Mouse (Mus musculus): ENCODE measurements around the gene Tspan11.
A peak's percentile ranks its signal among the peaks of the same experiment; 100 is the strongest.

The Tspan11 gene

DNA sequence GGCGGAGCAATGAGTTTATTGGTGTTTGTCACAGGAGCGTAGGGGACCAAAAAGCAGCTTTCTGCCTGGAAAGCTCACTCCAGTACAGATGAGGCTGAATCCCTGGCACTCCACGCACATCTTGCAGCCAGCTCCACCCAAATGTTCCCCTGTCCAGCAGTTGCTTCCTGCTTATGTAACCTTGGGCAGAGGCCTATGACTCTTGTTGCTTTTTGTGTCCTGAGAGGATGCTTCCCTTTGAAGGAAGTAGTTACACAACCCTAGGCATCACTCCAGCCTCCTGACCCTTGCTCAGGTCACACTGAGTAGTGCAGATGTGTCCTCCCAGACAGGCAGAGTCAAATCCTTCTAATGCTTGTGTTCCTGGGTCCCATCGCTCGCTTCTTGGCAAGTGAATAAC, 46.5 kb downstream of the Tspan11 start:
- peak; percentile 68 for DNase-seq (ENCODE audit: low spot score)

DNA sequence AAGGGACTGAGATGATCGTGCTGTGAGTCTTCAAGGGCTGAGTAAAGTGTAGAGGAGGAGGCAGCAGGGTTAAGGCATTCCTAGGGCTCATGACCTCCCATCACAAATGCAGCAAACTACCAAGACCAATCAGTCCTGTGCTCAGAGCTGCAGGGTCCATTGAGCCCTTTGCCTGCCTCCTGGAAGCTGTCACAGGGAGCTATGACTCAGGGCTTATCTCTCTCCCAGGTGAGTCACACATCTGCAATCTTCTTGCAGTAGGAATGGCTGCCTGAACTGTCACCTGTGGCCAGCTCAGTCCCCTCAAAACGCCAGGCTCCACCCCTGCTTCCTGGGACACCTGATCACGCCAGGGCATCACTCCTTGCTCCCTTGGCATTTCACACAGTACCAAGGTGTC, 47.7 kb downstream of the Tspan11 start:
- DNase-seq (ENCODE audit: low spot score): no peak

DNA sequence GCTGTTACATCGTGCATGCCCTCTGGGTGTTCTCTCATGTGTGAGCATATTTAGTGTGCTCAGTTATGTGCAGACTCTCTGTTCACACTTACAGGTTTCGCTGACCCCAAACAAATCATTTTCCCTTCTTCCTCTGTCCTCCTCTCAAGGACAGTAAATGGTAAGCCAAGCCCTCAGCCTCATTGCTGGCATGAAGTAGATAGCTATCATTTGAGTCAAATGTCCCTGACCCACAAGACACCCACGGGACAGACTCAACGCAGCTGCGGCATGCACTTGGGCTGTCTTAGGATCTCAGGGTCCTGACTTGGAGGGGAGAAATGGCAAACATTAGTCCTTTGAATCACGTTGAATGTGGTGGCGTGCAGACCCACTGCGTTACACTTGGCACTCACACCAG, 55.0 kb downstream of the Tspan11 start:
- DNase-seq (ENCODE audit: low spot score): no peak

GRCm38 (mm10) chr6:127945725-127946124, 58.3 kb downstream of the Tspan11 start:
- peak; percentile 66 for DNase-seq (ENCODE audit: low spot score)

- no peak for DNase-seq (ENCODE audit: low spot score)
Observed at GRCm38 (mm10) chr6:127948656-127949055, 61.3 kb downstream of the Tspan11 start.

DNA sequence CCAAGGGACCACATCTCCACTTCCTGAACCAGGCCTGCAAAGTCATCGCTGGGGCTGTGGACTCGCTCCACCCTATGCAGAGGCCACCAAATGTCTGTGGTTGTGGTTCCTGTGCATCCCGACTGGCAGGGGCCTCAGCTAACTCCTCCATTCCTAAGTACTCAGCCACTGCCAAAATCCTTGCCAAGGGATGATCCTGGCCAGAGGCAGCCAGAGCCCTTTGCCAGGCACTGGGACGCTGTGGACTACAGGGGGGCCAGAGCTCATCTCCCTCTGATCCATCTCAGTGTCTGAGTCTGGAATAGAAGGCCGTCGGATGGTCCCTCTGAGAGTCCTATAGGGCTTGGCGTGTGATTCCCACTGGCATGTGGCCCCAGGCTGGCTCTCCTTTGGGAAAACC, 62.5 kb downstream of the Tspan11 start:
- DNase-seq (ENCODE audit: low spot score): no peak

- DNase-seq (ENCODE audit: low spot score): peak; percentile 54
Observed at GRCm38 (mm10) chr6:127953071-127953470, 65.7 kb downstream of the Tspan11 start.

GRCm38 (mm10) chr6:127956172-127956571, 68.8 kb downstream of the Tspan11 start:
- no peak for DNase-seq (ENCODE audit: low spot score)

- no peak for DNase-seq (ENCODE audit: low spot score)
Observed at GRCm38 (mm10) chr6:127960203-127960602, 72.8 kb downstream of the Tspan11 start.

- DNase-seq (ENCODE audit: low spot score): no peak
Observed at GRCm38 (mm10) chr6:127965497-127965896, 78.1 kb downstream of the Tspan11 start.

GRCm38 (mm10) chr6:127969709-127970108, 82.3 kb downstream of the Tspan11 start:
- no peak for DNase-seq (ENCODE audit: low spot score)

GRCm38 (mm10) chr6:127970120-127970519, 82.7 kb downstream of the Tspan11 start:
- peak; percentile 67 for DNase-seq (ENCODE audit: low spot score)

GRCm38 (mm10) chr6:127970848-127971247, 83.5 kb downstream of the Tspan11 start:
- DNase-seq (ENCODE audit: low spot score): no peak

- DNase-seq (ENCODE audit: low spot score): no peak
Observed at GRCm38 (mm10) chr6:127971931-127972330, 84.5 kb downstream of the Tspan11 start.

GRCm38 (mm10) chr6:127973553-127973952, 86.2 kb downstream of the Tspan11 start:
- DNase-seq (ENCODE audit: low spot score): no peak

- no peak for DNase-seq (ENCODE audit: low spot score)
Observed at GRCm38 (mm10) chr6:127974000-127974399, 86.6 kb downstream of the Tspan11 start.

DNA sequence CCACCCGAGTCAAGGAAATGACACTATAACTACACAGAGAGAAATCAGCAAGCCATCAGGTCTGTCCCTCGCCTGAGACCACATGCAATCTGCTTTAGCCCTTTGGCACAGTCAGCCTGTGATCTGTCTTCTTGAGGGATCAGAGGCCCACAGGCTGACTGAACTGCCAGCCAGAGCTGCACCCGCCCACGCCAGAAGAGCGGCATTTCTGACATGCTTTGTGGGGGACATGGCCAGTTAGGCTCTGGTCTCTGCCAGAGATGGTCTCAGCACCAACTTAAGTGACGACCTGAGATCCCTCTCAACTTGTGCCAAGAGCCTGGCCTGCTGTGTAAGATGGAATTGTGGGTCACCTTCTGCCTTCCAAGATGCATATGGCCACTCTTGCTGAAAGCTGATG, 89.3 kb downstream of the Tspan11 start:
- DNase-seq (ENCODE audit: low spot score): no peak

- DNase-seq (ENCODE audit: low spot score): no peak
Observed at GRCm38 (mm10) chr6:127978941-127979340, 91.6 kb downstream of the Tspan11 start.

- no peak for DNase-seq (ENCODE audit: low spot score)
Observed at GRCm38 (mm10) chr6:127979831-127980230, 92.4 kb downstream of the Tspan11 start.

DNA sequence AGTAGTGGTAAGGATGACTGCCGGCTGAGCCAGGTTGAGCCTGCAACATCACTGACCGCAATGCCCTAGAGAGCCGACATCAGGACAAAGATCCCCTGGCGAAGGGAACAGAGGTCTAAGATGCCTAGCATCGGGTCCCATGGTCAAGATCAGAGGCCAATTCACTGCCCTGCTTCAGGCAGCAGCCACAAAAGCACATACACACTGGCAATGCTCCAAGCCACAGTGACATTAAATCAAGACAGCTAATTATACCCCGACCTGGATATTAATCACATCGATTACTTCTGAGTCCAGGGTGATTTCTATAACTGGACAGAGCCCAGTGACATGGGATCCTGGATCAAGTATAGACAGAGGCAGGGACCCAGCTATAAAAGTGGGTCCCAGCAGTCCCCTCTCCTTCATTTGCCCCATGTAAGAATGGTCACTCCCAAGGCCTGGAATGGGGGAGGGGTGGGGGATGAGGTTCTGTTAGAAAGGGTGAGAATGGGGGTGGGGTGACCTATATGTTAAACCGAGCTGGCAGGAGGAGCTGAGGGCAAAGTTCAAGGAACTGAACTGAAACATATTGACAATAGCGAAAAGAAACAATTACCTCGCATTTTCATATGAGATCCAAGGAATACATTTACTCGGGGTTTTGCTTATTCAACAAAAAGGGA, 93.1 kb downstream of the Tspan11 start:
- DNase-seq (ENCODE audit: low spot score): no peak

GRCm38 (mm10) chr6:127981176-127981575, 93.8 kb downstream of the Tspan11 start:
- DNase-seq (ENCODE audit: low spot score): no peak

DNA sequence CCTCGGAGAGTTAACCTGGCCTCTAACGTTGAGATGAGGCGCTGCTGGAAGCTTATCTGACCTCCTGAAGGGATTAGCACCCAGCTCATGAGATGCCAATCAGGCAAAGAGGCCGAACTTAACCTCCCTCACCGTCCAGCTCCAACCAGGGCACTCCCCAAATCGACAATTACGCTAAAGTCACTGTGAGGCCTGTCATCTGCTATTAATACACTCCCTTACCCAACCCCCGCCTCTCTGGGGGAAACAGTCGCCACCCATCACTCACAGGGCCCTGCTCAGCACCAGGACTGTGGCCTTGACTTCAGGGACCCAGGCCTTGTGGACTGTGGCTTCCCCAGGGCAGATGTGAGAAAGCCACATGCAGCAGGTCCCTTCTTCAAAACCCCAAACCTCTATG, 99.0 kb downstream of the Tspan11 start:
- DNase-seq (ENCODE audit: low spot score): no peak

GRCm38 (mm10) chr6:127987374-127987773, 100.0 kb downstream of the Tspan11 start:
- DNase-seq (ENCODE audit: low spot score): no peak

GRCm38 (mm10) chr6:127988944-127989494, 101.6 kb downstream of the Tspan11 start:
- DNase-seq (ENCODE audit: low spot score): no peak

All from lung, postnatal 25 days (tissue).